Mouse (Mus musculus) midbrain, embryonic 12.5 days (tissue): ENCODE results near the gene 1110002E22Rik. TPM values are rescaled to one million over a fixed set of nuclear protein-coding genes. Genes with fewer than 3 reads are reported as not detected.

Experiments used
- ATAC-seq: fragments of 200-750 bp; cut with Nextera tagmentation; 2 replicates; pipeline ENCODE4 v1.8.0; 2017; ENCODE audit warnings: low read depth, moderate TSS enrichment, moderate library complexity; ENCODE audit not compliant: low FRiP score
- H3K27ac ChIP-seq: fragments of 300-500 bp; sonication (generic); replicated peaks from 2 replicates; pipeline ENCODE4 v1.5.1; 2016; ENCODE audit warnings: mild to moderate bottlenecking
- H3K27me3 ChIP-seq: fragments of 300-500 bp; sonication (generic); 2 replicates; pipeline ENCODE4 v1.6.1; 2016; ENCODE audit warnings: mild to moderate bottlenecking
- H3K36me3 ChIP-seq: fragments of 300-500 bp; sonication (generic); 2 replicates; pipeline ENCODE4 v1.6.1; 2016
- H3K4me1 ChIP-seq: fragments of 300-500 bp; sonication (generic); 2 replicates; pipeline ENCODE4 v1.6.1; 2016
- H3K4me2 ChIP-seq: fragments of 300-500 bp; sonication (generic); replicated peaks from 2 replicates; pipeline ENCODE4 v1.6.1; 2016; ENCODE audit warnings: mild to moderate bottlenecking, moderate library complexity
- H3K4me3 ChIP-seq: fragments of 300-500 bp; sonication (generic); 2 replicates; pipeline ENCODE4 v1.5.1; 2016; ENCODE audit warnings: mild to moderate bottlenecking
- H3K9ac ChIP-seq: fragments of 300-500 bp; sonication (generic); replicated peaks from 2 replicates; pipeline ENCODE4 v1.6.1; 2016; ENCODE audit warnings: mild to moderate bottlenecking, moderate library complexity
- H3K9me3 ChIP-seq: fragments of 300-500 bp; sonication (generic); 2 replicates; pipeline ENCODE4 v1.6.1; 2016; ENCODE audit warnings: mild to moderate bottlenecking
- WGBS: fragments of 180-500 bp; shearing (Covaris S2); methylation state at CpG from one replicate; pipeline ENCODE4 v1.1.7; 2016; 5-methylcytosine and 5-hydroxymethylcytosine counted together
- polyA plus RNA-seq: library from polyadenylated mRNA; unstranded; fragments of >200 nt; fragmentation: Nextera tagmentation; extraction: Ambion mirVana; gene quantifications from 2 replicates; pipeline ENCODE4 v1.2.1, GENCODE M21; 2016

Gene 1110002E22Rik
- polyA plus RNA-seq, 1 experiment from 2014 or later, result 0.05 TPM

GRCm38 (mm10) chr3:138066348-138066856 is 1.6 kb downstream of the 1110002E22Rik start:
- Histone ChIP-seq H3K27me3 (peaks cover 10% of the 10 kb centered on the region; the same call in 1 of the 2 replicates), H3K27ac (no peak overlapping the region), H3K4me2 (no peak overlapping the region), H3K9me3 (no peaks in the 10 kb centered on the region), H3K4me3 (no peak overlapping the region), H3K4me1 (peaks cover 15% of the 10 kb centered on the region; the same call in 1 of the 2 replicates), H3K9ac (no peak overlapping the region), H3K36me3 (no peaks in the 10 kb centered on the region)
- ATAC-seq, result peak; percentile 47
- 80% methylated on average over 20 of the region's 20 CpGs for WGBS

DNA sequence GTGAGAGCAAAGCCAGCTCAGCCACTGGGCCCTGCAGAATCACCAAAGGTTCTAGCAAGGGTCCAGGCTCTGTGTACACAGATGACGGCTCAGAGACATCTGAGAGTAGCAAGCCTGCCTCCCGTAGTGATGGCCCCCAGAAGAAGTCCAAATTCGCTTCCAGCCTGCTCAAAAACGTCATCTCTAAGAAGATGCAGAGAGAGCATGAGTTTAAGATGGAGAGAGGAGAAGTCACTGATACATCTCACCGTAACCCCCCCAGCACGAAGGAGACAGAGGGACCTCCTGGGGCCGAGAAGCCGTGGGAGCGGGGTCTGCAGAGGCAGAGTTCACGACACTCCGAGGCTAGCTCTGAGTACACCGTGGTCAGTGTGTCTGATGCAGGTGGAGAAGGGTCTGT is 2.4 kb downstream of the 1110002E22Rik start, which contains the start of gene Gm5105:
Gene Gm5105, minus strand, starts transcription at position 101 of the 400 bp plus-strand sequence.
- Histone ChIP-seq H3K27ac (no peak within 1 kb of the TSS), H3K9ac (no peak within 1 kb of the TSS), H3K27me3 (peaks cover 10% of the 10 kb centered on the region; the same call in 1 of the 2 replicates), H3K9me3 (no peaks in the 10 kb centered on the region), H3K4me3 (no peak within 1 kb of the TSS), H3K4me1 (peaks cover 15% of the 10 kb centered on the region; the same call in 1 of the 2 replicates), H3K4me2 (no peak within 1 kb of the TSS), H3K36me3 (no peaks in the 10 kb centered on the region)
- 90% methylated on average over 12 of the region's 12 CpGs for WGBS
- ATAC-seq, result no peak

- H3K4me3 ChIP-seq, result no peak overlapping the region
- no peak overlapping the region for H3K9ac ChIP-seq
- H3K27ac ChIP-seq, result no peak overlapping the region
- no peaks in the 10 kb centered on the region for H3K9me3 ChIP-seq
- H3K4me2 ChIP-seq, result no peak overlapping the region
- no peak for ATAC-seq
- 95% methylated on average over 12 of the region's 12 CpGs for WGBS
- H3K4me1 ChIP-seq, result peaks cover 15% of the 10 kb centered on the region; the same call in 1 of the 2 replicates
- peaks cover 10% of the 10 kb centered on the region; the same call in 1 of the 2 replicates for H3K27me3 ChIP-seq
- H3K36me3 ChIP-seq, result no peaks in the 10 kb centered on the region
Measured at GRCm38 (mm10) chr3:138068103-138068502, 3.3 kb downstream of the 1110002E22Rik start.

DNA sequence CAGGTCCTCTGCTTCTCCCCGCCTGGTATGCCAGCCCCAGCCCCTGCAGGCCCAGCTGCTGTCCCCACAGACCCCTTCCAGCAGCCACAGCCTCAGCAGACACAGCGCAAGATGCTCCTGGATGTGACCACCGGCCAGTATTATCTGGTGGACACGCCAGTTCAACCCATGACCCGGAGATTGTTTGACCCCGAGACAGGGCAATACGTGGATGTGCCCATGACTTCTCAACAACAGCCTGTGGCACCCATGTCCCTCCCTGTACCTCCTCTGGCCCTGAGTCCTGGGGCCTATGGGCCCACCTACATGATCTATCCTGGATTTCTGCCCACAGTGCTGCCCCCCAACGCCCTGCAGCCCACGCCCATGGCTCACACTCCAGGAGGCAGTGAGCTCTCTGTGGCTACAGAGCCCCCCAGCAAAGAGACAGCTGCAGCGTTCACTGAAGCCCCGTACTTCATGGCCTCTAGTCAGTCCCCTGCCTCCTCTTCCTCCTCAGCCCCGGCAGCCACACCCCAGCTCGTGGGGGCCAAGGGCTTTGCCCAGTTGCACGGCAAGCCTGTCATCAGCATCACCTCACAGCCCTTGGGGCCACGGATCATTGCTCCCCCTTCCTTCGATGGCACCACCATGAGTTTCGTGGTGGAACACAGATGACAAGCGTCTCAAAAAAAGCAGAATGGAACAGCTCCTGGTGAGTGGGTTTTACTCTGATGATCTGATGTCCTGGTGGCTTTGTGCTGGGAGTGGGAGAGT is 5.1 kb downstream of the 1110002E22Rik start:
- 78% methylated on average over 18 of the region's 18 CpGs for WGBS

DNA sequence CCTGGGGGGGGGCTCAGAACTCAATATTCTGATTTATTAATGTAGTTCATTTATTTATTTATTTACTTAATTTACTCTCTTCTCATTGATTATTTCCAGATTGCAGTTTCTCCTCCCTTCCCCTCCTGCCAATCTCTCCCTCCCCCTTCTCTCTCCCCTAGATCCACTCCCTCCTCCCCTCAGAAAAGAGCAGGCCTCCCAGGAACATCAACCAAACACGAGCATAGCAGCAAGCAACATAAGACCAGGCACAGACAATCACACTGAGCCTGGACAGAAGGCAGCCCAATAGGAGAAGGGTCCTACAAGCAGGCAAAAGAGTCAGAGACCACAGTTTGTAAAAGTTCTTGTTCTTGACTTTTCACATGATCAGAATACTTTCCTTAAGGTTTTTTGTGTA is 6.2 kb downstream of the 1110002E22Rik start:
- peaks cover 10% of the 10 kb centered on the region; the same call in 1 of the 2 replicates for H3K27me3 ChIP-seq
- no peak overlapping the region for H3K27ac ChIP-seq
- H3K9ac ChIP-seq, result no peak overlapping the region
- H3K4me1 ChIP-seq, result peaks cover 9% of the 10 kb centered on the region; the same call in 1 of the 2 replicates
- no peak overlapping the region for H3K4me2 ChIP-seq
- H3K36me3 ChIP-seq, result no peaks in the 10 kb centered on the region
- no peak for ATAC-seq
- no peaks in the 10 kb centered on the region for H3K9me3 ChIP-seq
- H3K4me3 ChIP-seq, result no peak overlapping the region
- 11% methylated on average over 1 of the region's 1 CpGs for WGBS

More for the DNA sequence above, 5.1 kb downstream of the 1110002E22Rik start:
- Histone ChIP-seq H3K9ac (no peak overlapping the region), H3K27me3 (peaks cover 10% of the 10 kb centered on the region; the same call in 1 of the 2 replicates), H3K27ac (no peak overlapping the region), H3K36me3 (no peaks in the 10 kb centered on the region), H3K9me3 (no peaks in the 10 kb centered on the region), H3K4me2 (no peak overlapping the region), H3K4me1 (peaks cover 15% of the 10 kb centered on the region; the same call in 1 of the 2 replicates), H3K4me3 (no peak overlapping the region)
- ATAC-seq, result no peak

GRCm38 (mm10) chr3:138071476-138072073 is 6.7 kb downstream of the 1110002E22Rik start:
- H3K4me1 ChIP-seq, result peaks cover 8% of the 10 kb centered on the region; the same call in 1 of the 2 replicates
- H3K27me3 ChIP-seq, result peaks cover 10% of the 10 kb centered on the region; the same call in 1 of the 2 replicates
- H3K9me3 ChIP-seq, result no peaks in the 10 kb centered on the region
- H3K36me3 ChIP-seq, result no peaks in the 10 kb centered on the region
- no peak overlapping the region for H3K4me2 ChIP-seq
- 85% methylated on average over 10 of the region's 10 CpGs for whole genome bisulfite sequencing
- H3K4me3 ChIP-seq, result no peak overlapping the region
- no peak overlapping the region for H3K27ac ChIP-seq
- ATAC-seq, result no peak
- no peak overlapping the region for H3K9ac ChIP-seq

- Histone ChIP-seq H3K27ac (no peak overlapping the region), H3K4me1 (0 out of 2 replicates have a peak, but pooled peaks cover 5% of the 10 kb centered on the region), H3K4me3 (no peak overlapping the region), H3K36me3 (no peaks in the 10 kb centered on the region), H3K4me2 (no peak overlapping the region), H3K9ac (no peak overlapping the region), H3K27me3 (peaks cover 10% of the 10 kb centered on the region; the same call in 1 of the 2 replicates), H3K9me3 (no peaks in the 10 kb centered on the region)
- ATAC-seq, result no peak
- 94% methylated on average over 1 of the region's 1 CpGs for WGBS
Measured at GRCm38 (mm10) chr3:138074214-138074613, 9.4 kb downstream of the 1110002E22Rik start.

- ATAC-seq, result no peak
- Histone ChIP-seq H3K27me3 (no peaks in the 10 kb centered on the region; the same call in 1 of the 2 replicates), H3K36me3 (no peaks in the 10 kb centered on the region), H3K4me1 (0 out of 2 replicates have a peak, but pooled peaks cover 3% of the 10 kb centered on the region), H3K4me3 (no peak overlapping the region), H3K9ac (no peak overlapping the region), H3K9me3 (no peaks in the 10 kb centered on the region), H3K27ac (no peak overlapping the region), H3K4me2 (no peak overlapping the region)
- 78% methylated on average over 8 of the region's 8 CpGs for WGBS
Measured at GRCm38 (mm10) chr3:138075209-138075608, 10.4 kb downstream of the 1110002E22Rik start.

GRCm38 (mm10) chr3:138077476-138078340 is 12.9 kb downstream of the 1110002E22Rik start:
- H3K4me2 ChIP-seq, result no peak overlapping the region
- H3K4me1 ChIP-seq, result no peaks in the 10 kb centered on the region
- no peak overlapping the region for H3K27ac ChIP-seq
- no peak overlapping the region for H3K9ac ChIP-seq
- H3K9me3 ChIP-seq, result no peaks in the 10 kb centered on the region
- 79% methylated on average over 11 of the region's 11 CpGs for WGBS
- H3K27me3 ChIP-seq, result no peaks in the 10 kb centered on the region
- no peaks in the 10 kb centered on the region for H3K36me3 ChIP-seq
- no peak overlapping the region for H3K4me3 ChIP-seq
- ATAC-seq, result no peak

DNA sequence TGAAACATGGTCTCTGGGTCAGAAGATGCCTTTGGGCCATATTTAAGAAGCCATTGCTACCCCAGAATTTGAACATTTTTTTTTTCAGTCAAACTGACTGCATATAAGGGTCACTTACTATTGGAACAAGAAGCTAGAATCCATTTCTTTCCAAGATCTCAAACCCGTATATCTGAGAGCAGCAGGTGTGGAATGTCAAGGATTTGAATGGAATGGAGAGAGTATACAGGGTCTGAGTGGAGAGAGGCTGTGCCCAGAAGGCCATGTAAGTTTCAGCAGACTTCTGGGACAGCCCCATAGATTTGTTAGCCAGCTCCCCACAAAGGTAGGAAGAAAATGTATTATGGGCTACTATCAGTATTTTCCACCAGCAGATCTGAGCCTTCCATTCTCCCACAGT is 13.8 kb downstream of the 1110002E22Rik start:
- WGBS, result 85% methylated on average over 1 of the region's 1 CpGs
- Histone ChIP-seq H3K9ac (no peak overlapping the region), H3K27me3 (no peaks in the 10 kb centered on the region), H3K4me2 (no peak overlapping the region), H3K36me3 (no peaks in the 10 kb centered on the region), H3K4me1 (no peaks in the 10 kb centered on the region), H3K9me3 (no peaks in the 10 kb centered on the region), H3K27ac (no peak overlapping the region), H3K4me3 (no peak overlapping the region)
- ATAC-seq, result no peak

GRCm38 (mm10) chr3:138083073-138083637 is 18.3 kb downstream of the 1110002E22Rik start:
- no peaks in the 10 kb centered on the region for H3K4me1 ChIP-seq
- H3K27ac ChIP-seq, result no peak overlapping the region
- no peak overlapping the region for H3K9ac ChIP-seq
- no peak overlapping the region for H3K4me2 ChIP-seq
- no peak overlapping the region for H3K4me3 ChIP-seq
- H3K36me3 ChIP-seq, result no peaks in the 10 kb centered on the region
- WGBS, result 92% methylated on average over 1 of the region's 1 CpGs
- ATAC-seq, result no peak
- no peaks in the 10 kb centered on the region for H3K9me3 ChIP-seq
- no peaks in the 10 kb centered on the region for H3K27me3 ChIP-seq
